Mouse (Mus musculus) embryonic facial prominence, embryonic 10.5 days (tissue): ENCODE results near the gene Rpl35a. TPM values are rescaled to one million over a fixed set of nuclear protein-coding genes. Genes with fewer than 3 reads are reported as not detected.

Experiments used
- DNase-seq: peaks from one replicate; pipeline ENCODE4 v3.0.0-alpha.2; 2017; ENCODE audit warnings: low spot score
- H3K27ac ChIP-seq: fragments of 300-500 bp; sonication (generic); replicated peaks from 2 replicates; pipeline ENCODE4 v1.5.1; 2016; ENCODE audit warnings: mild to moderate bottlenecking
- H3K27me3 ChIP-seq: fragments of 300-500 bp; sonication (generic); replicated peaks from 2 replicates; pipeline ENCODE4 v1.6.1; 2016; ENCODE audit warnings: low read depth, mild to moderate bottlenecking; ENCODE audit not compliant: poor library complexity, severe bottlenecking
- H3K36me3 ChIP-seq: fragments of 300-500 bp; sonication (generic); replicated peaks from 2 replicates; pipeline ENCODE4 v1.6.1; 2016; ENCODE audit warnings: mild to moderate bottlenecking, moderate library complexity
- H3K4me1 ChIP-seq: fragments of 300-500 bp; sonication (generic); 2 replicates; pipeline ENCODE4 v1.6.1; 2016
- H3K4me3 ChIP-seq: fragments of 300-500 bp; sonication (generic); 2 replicates; pipeline ENCODE4 v1.5.1; 2016; ENCODE audit warnings: mild to moderate bottlenecking, moderate library complexity
- H3K9me3 ChIP-seq: fragments of 300-500 bp; sonication (generic); 2 replicates; pipeline ENCODE4 v1.6.1; 2016; ENCODE audit warnings: mild to moderate bottlenecking
- WGBS: fragments of 180-500 bp; shearing (Covaris S2); methylation state at CpG from one replicate; pipeline ENCODE4 v1.1.7; 2016; 5-methylcytosine and 5-hydroxymethylcytosine counted together
- polyA plus RNA-seq: library from polyadenylated mRNA; unstranded; fragments of >200 nt; fragmentation: Nextera tagmentation; extraction: Ambion mirVana; gene quantifications from 2 replicates; pipeline ENCODE4 v1.2.1, GENCODE M21; 2016

Gene Rpl35a
- polyA plus RNA-seq: 1,025 and 1,052 TPM in 2 replicates

GRCm38 (mm10) chr16:33056095-33056785 is at the start of gene Rpl35a, which contains the start of gene Iqcg:
Rpl35a (plus strand) TSS chr16:33056453.
Iqcg (minus strand) TSS chr16:33056218.
- no peaks in the 10 kb centered on the region for H3K9me3 ChIP-seq
- H3K4me1 ChIP-seq: peaks cover 24% of the 10 kb centered on the region
- WGBS: under 1% methylated on average over 47 of the region's 47 CpGs
- no peaks in the 10 kb centered on the region for H3K27me3 ChIP-seq
- peak within 1 kb of the TSS; percentile 96 for H3K27ac ChIP-seq
- peak within 1 kb of the TSS; percentile 82 for H3K4me3 ChIP-seq
- peaks cover 35% of the 10 kb centered on the region for H3K36me3 ChIP-seq
- DNase-seq: peak; percentile 90

GRCm38 (mm10) chr16:33006888-33007287 is 49.4 kb upstream of the Rpl35a start:
- Histone ChIP-seq H3K27ac (no peak overlapping the region), H3K36me3 (peaks cover 80% of the 10 kb centered on the region), H3K4me3 (no peak overlapping the region), H3K27me3 (no peaks in the 10 kb centered on the region), H3K4me1 (no peaks in the 10 kb centered on the region), H3K9me3 (no peaks in the 10 kb centered on the region)
- DNase-seq: no peak
- WGBS: 95% methylated on average over 7 of the region's 7 CpGs

DNA sequence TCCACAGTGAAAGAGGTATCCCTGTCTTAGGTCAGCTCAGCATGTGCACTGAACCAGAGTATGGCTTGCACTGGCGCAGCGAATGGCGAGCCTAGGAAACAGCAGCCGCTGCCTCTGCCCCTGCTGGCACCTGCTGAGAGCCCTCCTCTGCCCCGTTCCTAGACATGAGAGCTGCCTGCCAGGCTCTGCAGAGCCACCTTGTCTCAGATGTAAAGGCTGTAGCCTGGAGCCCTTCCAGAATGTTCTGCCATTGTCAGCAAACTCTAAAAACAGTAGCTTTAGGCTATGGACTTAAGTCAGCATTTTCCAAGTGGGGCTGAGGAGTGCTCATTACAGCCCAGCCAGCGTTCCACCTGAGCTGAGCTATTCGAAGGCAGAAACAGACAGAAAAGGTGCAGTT is 48.8 kb upstream of the Rpl35a start:
- Histone ChIP-seq H3K36me3 (peaks cover 86% of the 10 kb centered on the region), H3K9me3 (no peaks in the 10 kb centered on the region), H3K27ac (no peak overlapping the region), H3K27me3 (no peaks in the 10 kb centered on the region), H3K4me3 (no peak overlapping the region), H3K4me1 (no peaks in the 10 kb centered on the region)
- WGBS: 87% methylated on average over 7 of the region's 7 CpGs
- DNase-seq: no peak

DNA sequence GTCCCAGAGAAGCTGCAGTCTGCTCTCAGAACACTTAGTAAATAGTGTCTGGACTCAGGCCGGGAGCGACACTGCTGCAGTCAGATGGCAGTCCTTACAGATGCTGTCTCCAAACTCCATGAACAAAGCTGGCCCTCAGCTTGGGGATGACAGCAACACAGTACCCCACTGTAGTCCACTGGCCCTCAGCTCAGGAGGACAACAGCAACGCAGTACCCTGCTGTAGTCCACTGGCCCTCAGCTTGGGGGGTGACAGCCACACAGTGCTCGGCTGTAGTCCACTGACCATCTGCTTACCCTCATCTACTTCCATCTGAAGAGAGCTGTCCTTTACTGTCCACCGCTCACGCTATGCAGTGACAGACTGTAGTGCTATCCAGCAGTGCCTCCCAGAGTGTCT is 46.1 kb upstream of the Rpl35a start:
- no peak for DNase-seq
- WGBS: 93% methylated on average over 6 of the region's 6 CpGs
- Histone ChIP-seq H3K4me3 (no peak overlapping the region), H3K27me3 (no peaks in the 10 kb centered on the region), H3K4me1 (no peaks in the 10 kb centered on the region), H3K9me3 (no peaks in the 10 kb centered on the region), H3K36me3 (peaks cover 93% of the 10 kb centered on the region), H3K27ac (no peak overlapping the region)

- Histone ChIP-seq H3K4me3 (no peak overlapping the region), H3K9me3 (no peaks in the 10 kb centered on the region), H3K36me3 (peaks cover 77% of the 10 kb centered on the region), H3K27me3 (no peaks in the 10 kb centered on the region), H3K4me1 (no peaks in the 10 kb centered on the region), H3K27ac (no peak overlapping the region)
- WGBS: 94% methylated on average over 5 of the region's 5 CpGs
- no peak for DNase-seq
These were observed 42.5 kb upstream of the Rpl35a start for GRCm38 (mm10) chr16:33013801-33014200.

DNA sequence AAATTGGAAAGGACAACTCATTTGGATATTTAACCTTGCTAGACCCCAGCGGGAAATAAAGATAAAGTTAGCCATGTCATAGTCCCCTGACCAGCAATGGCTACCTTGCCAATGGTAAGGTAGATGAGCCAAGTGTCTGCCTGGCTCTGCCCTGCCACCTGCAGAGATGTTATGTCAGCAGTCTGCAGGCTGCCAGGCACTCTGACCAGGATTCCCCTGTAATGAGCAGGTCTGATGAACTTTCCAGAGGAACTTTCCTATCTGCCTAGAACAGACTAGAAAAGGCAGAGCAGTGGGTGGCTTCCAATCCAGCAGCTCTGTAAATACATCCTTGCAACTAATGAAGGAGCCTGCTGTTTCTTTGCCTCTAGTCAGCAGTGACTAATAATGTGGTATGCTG is 41.3 kb upstream of the Rpl35a start:
- Histone ChIP-seq H3K9me3 (no peaks in the 10 kb centered on the region), H3K27me3 (no peaks in the 10 kb centered on the region), H3K27ac (no peak overlapping the region), H3K4me1 (0 out of 2 replicates have a peak, but pooled peaks cover 2% of the 10 kb centered on the region), H3K4me3 (no peak overlapping the region), H3K36me3 (peaks cover 66% of the 10 kb centered on the region)
- no peak for DNase-seq
- 79% methylated on average over 1 of the region's 1 CpGs for WGBS

- DNase-seq: no peak
- H3K36me3 ChIP-seq: peaks cover 61% of the 10 kb centered on the region
- 0 out of 2 replicates have a peak, but pooled peaks cover 2% of the 10 kb centered on the region for H3K4me1 ChIP-seq
- H3K9me3 ChIP-seq: no peaks in the 10 kb centered on the region
- H3K27ac ChIP-seq: no peak overlapping the region
- H3K27me3 ChIP-seq: no peaks in the 10 kb centered on the region
- no peak overlapping the region for H3K4me3 ChIP-seq
- WGBS: 94% methylated on average over 3 of the region's 3 CpGs
These were observed 40.8 kb upstream of the Rpl35a start for GRCm38 (mm10) chr16:33015396-33015907.

- H3K9me3 ChIP-seq: no peaks in the 10 kb centered on the region
- H3K27ac ChIP-seq: no peak overlapping the region
- no peaks in the 10 kb centered on the region for H3K27me3 ChIP-seq
- no peak for DNase-seq
- 94% methylated on average over 2 of the region's 2 CpGs for WGBS
- H3K4me1 ChIP-seq: 0 out of 2 replicates have a peak, but pooled peaks cover 2% of the 10 kb centered on the region
- H3K36me3 ChIP-seq: peaks cover 55% of the 10 kb centered on the region
- no peak overlapping the region for H3K4me3 ChIP-seq
These were observed 40.3 kb upstream of the Rpl35a start for GRCm38 (mm10) chr16:33015986-33016385.

DNA sequence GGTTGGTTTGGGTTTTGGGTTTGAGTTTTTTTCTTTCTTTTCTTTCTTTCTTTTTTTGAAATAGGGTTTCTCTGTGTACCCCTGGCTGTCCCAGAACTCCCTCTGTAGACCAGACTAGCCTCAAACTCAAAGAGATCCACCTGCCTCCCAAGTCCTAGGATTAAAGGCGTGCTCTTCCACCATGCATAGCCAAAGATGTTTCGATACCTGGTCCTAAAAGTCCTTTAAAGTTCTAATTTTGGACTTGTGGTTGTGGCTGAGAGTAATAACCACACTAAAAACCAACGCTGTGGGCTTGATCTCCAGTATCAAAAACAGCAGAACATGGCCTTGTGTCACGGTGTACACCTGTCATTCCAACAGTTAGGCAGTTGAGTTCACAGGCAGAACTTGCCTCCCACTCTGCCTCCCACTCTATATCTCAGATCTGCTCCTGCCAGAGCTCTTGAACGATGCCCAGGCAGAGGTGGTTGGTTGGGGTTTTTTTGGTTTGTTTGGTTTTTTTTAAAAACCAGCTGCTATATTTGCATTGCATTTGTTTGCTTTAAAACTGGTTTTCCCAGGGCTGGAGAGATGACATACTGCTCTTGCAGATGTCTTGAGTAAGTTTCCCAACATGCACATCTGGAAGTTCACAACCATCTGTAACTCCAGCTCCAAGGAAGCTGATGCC is 38.4 kb upstream of the Rpl35a start:
- 89% methylated on average over 5 of the region's 5 CpGs for WGBS

DNA sequence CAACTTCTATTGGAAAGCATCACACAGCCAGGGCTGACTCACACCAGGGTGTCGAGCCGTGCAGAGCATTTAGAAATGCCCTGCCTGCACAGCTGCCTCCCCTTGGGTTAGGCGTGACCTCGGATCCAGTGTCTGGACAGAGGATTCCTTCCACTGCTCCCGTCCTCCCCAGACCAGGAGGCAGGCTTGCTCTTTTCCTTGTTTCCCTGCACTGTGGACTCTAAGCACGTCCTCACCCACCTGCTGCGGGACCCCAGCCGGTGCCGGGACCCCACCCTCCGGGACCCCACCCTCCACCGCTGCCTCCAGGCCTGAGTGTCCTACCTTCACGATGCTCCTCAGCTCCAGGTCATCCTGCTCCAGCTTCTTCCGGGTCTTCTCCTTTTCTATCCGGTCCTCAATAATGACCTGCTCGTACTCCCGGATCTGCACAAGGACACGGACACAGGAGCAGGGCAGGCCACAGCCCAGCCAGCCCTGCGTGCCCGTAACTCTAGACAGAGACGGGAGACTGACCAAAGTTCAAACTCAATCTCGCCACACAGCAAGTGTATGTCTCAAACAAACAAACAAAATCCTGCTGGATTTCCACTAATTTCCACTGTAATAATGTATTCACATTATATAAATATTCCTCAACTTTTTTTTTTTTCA is 37.0 kb upstream of the Rpl35a start:
- DNase-seq: no peak
- Histone ChIP-seq H3K4me1 (0 out of 2 replicates have a peak, but pooled peaks cover 2% of the 10 kb centered on the region), H3K27me3 (no peaks in the 10 kb centered on the region), H3K9me3 (no peaks in the 10 kb centered on the region), H3K36me3 (peaks cover 28% of the 10 kb centered on the region), H3K4me3 (no peak overlapping the region), H3K27ac (peak overlapping the region; percentile 14; the same call in 1 of the 2 replicates)
- WGBS: 78% methylated on average over 21 of the region's 21 CpGs

More for the DNA sequence above, 38.4 kb upstream of the Rpl35a start:
- Histone ChIP-seq H3K4me3 (no peak overlapping the region), H3K27ac (no peak overlapping the region), H3K27me3 (no peaks in the 10 kb centered on the region), H3K9me3 (no peaks in the 10 kb centered on the region), H3K36me3 (peaks cover 42% of the 10 kb centered on the region), H3K4me1 (0 out of 2 replicates have a peak, but pooled peaks cover 2% of the 10 kb centered on the region)
- no peak for DNase-seq

- Histone ChIP-seq H3K4me3 (no peak overlapping the region), H3K36me3 (peaks cover 9% of the 10 kb centered on the region), H3K27ac (no peak overlapping the region), H3K9me3 (no peaks in the 10 kb centered on the region), H3K4me1 (0 out of 2 replicates have a peak, but pooled peaks cover 2% of the 10 kb centered on the region), H3K27me3 (no peaks in the 10 kb centered on the region)
- DNase-seq: no peak
- WGBS: 79% methylated on average over 3 of the region's 3 CpGs
These were observed 34.9 kb upstream of the Rpl35a start for GRCm38 (mm10) chr16:33021381-33021780.

GRCm38 (mm10) chr16:33023750-33024149 is 32.5 kb upstream of the Rpl35a start:
- Histone ChIP-seq H3K36me3 (no peaks in the 10 kb centered on the region), H3K9me3 (no peaks in the 10 kb centered on the region), H3K4me3 (no peak overlapping the region), H3K27ac (no peak overlapping the region), H3K27me3 (no peaks in the 10 kb centered on the region), H3K4me1 (0 out of 2 replicates have a peak, but pooled peaks cover 2% of the 10 kb centered on the region)
- WGBS: 6% methylated on average over 4 of the region's 4 CpGs
- peak; percentile 86 for DNase-seq
